Mouse (Mus musculus) hindbrain, embryonic 16.5 days (tissue): ENCODE data around the gene Stxbp4. TPM values are rescaled to one million over a fixed set of nuclear protein-coding genes. Genes with fewer than 3 reads are reported as not detected.

Experiments
- ATAC-seq: fragments of 200-750 bp; cut with Nextera tagmentation; 2 replicates; pipeline ENCODE4 v1.8.0; 2017; ENCODE audit warnings: moderate TSS enrichment, moderate library complexity
- H3K27ac ChIP-seq: fragments of 300-500 bp; sonication (generic); 2 replicates; pipeline ENCODE4 v1.5.1; 2014; ENCODE audit warnings: low read depth, mild to moderate bottlenecking, control low read depth, low read length, moderate library complexity
- H3K27me3 ChIP-seq: fragments of 300-500 bp; sonication (generic); replicated peaks from 2 replicates; pipeline ENCODE4 v1.6.1; 2014; ENCODE audit warnings: low read length; ENCODE audit not compliant: control insufficient read depth, insufficient read depth
- H3K36me3 ChIP-seq: fragments of 300-500 bp; sonication (generic); 2 replicates; pipeline ENCODE4 v1.6.1; 2014; ENCODE audit warnings: mild to moderate bottlenecking, low read length, moderate library complexity, mixed read lengths; ENCODE audit not compliant: control insufficient read depth, insufficient read depth
- H3K4me1 ChIP-seq: fragments of 300-500 bp; sonication (generic); 2 replicates; pipeline ENCODE4 v1.6.1; 2014; ENCODE audit warnings: low read depth, low read length; ENCODE audit not compliant: control insufficient read depth, insufficient read depth
- H3K4me2 ChIP-seq: fragments of 300-500 bp; sonication (generic); 2 replicates; pipeline ENCODE4 v1.6.1; 2014; ENCODE audit warnings: mild to moderate bottlenecking, low read length, control low read depth, moderate library complexity
- H3K4me3 ChIP-seq: fragments of 300-500 bp; sonication (generic); 2 replicates; pipeline ENCODE4 v1.5.1; 2014; ENCODE audit warnings: mild to moderate bottlenecking, low read length, control low read depth, moderate library complexity
- H3K9ac ChIP-seq: fragments of 300-500 bp; sonication (generic); 2 replicates; pipeline ENCODE4 v1.6.1; 2014; ENCODE audit warnings: low read depth, mild to moderate bottlenecking, control low read depth, low read length, moderate library complexity
- H3K9me3 ChIP-seq: fragments of 300-500 bp; sonication (generic); 2 replicates; pipeline ENCODE4 v1.6.1; 2014; ENCODE audit warnings: mild to moderate bottlenecking, low read length, moderate library complexity; ENCODE audit not compliant: control insufficient read depth
- WGBS: fragments of 180-500 bp; shearing (Covaris S2); extraction: QIAGEN DNeasy Blood & Tissue Kit; methylation state at CpG from one replicate; pipeline ENCODE4 v1.1.7; 2014; 5-methylcytosine and 5-hydroxymethylcytosine counted together
- polyA plus RNA-seq: library from polyadenylated mRNA; unstranded; fragments of >200 nt; fragmentation: Nextera tagmentation; extraction: Ambion mirVana; gene quantifications from 2 replicates; pipeline ENCODE4 v1.2.1, GENCODE M21; 2015

Gene Stxbp4
- polyA plus RNA-seq, 1 experiment from 2014 or later = 14.4 TPM

DNA sequence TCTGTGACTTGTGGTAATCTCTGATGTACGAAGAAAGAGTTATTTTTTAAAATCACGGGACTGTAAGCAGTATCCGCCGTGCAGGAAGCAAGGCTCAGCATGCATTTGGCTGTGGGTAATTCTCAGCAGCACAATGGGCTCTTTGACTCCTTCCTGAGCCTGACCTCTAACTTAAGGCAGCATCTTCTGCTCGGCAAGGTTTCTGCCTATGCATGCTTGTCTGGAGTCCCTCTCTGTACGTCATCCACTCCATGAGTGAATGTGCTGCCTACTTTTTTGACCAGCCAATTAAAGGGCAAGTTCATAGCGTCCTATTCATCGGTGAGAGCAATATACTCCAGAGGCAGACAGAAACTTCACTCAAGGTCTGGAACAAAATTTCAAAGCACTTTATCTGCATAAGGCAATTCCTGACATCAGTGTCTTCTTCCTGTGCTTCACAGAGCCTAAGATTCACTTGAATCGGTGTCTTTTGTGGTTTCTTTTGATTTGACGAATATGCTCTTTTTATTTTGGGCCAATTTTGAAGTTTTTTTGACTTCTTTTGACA is 173.8 kb downstream of the Stxbp4 start:
- no peak overlapping the region for H3K27ac ChIP-seq
- H3K27me3 ChIP-seq = no peaks in the 10 kb centered on the region
- H3K4me3 ChIP-seq = no peak overlapping the region
- H3K9ac ChIP-seq = no peak overlapping the region
- H3K4me2 ChIP-seq = no peak overlapping the region
- no peak for ATAC-seq
- no peaks in the 10 kb centered on the region for H3K9me3 ChIP-seq
- H3K4me1 ChIP-seq = no peaks in the 10 kb centered on the region
- WGBS = 70% methylated on average over 10 of the region's 10 CpGs
- H3K36me3 ChIP-seq = no peaks in the 10 kb centered on the region

DNA sequence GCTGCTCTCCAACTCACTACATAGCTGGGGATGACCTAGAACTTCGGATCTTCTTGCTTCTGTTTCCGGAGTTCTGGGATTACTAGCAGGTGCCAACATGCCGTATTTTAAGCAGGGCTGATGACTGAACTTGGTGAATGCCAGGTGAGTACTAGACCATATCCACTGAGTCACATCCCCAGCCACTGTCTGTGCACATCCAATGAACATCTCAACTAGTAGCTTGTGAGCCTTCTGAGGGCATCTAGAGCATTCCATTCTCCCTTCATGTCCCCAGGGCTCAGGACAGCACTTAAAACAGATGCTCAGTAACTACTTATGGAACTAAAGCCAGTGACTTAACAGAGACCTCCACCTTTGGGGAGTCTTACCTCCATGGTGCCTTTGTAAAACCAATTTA is 177.4 kb downstream of the Stxbp4 start:
- no peak overlapping the region for H3K27ac ChIP-seq
- no peak overlapping the region for H3K9ac ChIP-seq
- H3K4me3 ChIP-seq = no peak overlapping the region
- no peaks in the 10 kb centered on the region for H3K36me3 ChIP-seq
- 96% methylated on average over 3 of the region's 3 CpGs for WGBS
- no peaks in the 10 kb centered on the region for H3K27me3 ChIP-seq
- no peaks in the 10 kb centered on the region for H3K4me1 ChIP-seq
- no peak for ATAC-seq
- no peak overlapping the region for H3K4me2 ChIP-seq
- H3K9me3 ChIP-seq = no peaks in the 10 kb centered on the region

DNA sequence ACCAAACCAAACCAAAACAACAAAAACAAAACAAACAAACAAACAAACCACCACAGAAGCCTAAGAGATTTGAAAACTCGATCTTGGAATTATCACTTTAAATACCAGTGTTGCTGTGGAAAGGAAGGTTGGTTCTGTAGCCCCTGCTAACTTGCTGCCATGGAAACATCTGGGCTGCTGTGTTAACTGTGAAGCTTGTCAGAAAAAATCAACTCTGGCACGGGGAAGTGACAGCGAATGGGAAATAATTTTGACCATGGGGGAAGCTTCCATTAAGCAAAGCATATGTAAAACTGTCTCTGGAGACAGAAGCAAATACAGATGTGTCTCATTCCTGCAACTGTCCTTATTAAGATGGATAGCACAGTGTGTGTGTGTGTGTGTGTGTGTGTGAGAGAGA is 185.8 kb downstream of the Stxbp4 start:
- no peak for ATAC-seq
- Histone ChIP-seq H3K27ac (no peak overlapping the region), H3K4me1 (peaks cover 4% of the 10 kb centered on the region), H3K4me2 (no peak overlapping the region), H3K4me3 (no peak overlapping the region), H3K27me3 (no peaks in the 10 kb centered on the region), H3K9ac (no peak overlapping the region), H3K9me3 (no peaks in the 10 kb centered on the region), H3K36me3 (no peaks in the 10 kb centered on the region)
- WGBS = 34% methylated on average over 3 of the region's 3 CpGs

DNA sequence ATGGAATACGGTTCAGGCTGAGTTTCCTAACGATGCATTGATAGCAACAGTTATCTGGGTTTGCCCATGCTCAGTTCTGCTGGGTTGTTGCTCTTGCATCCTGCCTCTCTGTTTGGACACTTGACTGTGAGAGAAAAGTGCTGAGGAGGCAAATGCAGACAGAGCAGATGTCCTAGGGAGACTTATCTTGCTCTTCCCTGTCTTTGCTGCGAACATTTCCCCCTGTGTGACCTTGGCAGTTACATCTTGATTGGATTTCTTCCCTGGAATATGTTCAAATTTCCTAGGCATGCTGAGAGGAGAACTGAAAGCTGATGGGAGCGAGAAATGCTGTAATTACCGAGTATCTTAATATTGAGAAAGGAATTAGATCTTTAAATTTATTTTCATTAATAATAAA is 186.4 kb downstream of the Stxbp4 start:
- H3K4me3 ChIP-seq = no peak overlapping the region
- no peak overlapping the region for H3K27ac ChIP-seq
- H3K9ac ChIP-seq = no peak overlapping the region
- H3K9me3 ChIP-seq = no peaks in the 10 kb centered on the region
- no peaks in the 10 kb centered on the region for H3K36me3 ChIP-seq
- H3K27me3 ChIP-seq = no peaks in the 10 kb centered on the region
- no peak for ATAC-seq
- WGBS = 47% methylated on average over 5 of the region's 5 CpGs
- H3K4me1 ChIP-seq = peaks cover 4% of the 10 kb centered on the region
- H3K4me2 ChIP-seq = no peak overlapping the region

DNA sequence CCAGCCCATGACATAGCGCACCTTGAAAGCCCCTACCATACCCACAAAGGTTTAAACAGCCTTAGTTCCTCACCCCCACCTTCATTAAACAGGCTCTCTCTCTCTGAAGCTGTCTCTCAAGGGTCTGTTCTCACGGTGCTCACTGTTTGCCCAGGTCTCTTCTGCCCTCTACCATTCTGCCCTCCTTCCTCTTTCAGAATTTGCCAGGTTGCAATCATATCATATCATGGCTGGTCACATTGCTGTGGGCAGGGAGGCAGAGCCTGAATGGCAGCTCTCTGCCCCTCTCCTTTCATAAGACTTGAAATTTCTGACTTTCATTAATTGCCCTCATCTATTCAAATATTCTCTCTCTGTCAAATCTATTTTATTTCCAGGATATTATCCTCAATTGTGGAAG is 195.4 kb downstream of the Stxbp4 start:
- H3K27me3 ChIP-seq = no peaks in the 10 kb centered on the region
- H3K36me3 ChIP-seq = no peaks in the 10 kb centered on the region
- H3K9me3 ChIP-seq = no peaks in the 10 kb centered on the region
- no peak for ATAC-seq
- no peak overlapping the region for H3K4me3 ChIP-seq
- H3K9ac ChIP-seq = no peak overlapping the region
- WGBS = 85% methylated on average over 2 of the region's 2 CpGs
- H3K27ac ChIP-seq = no peak overlapping the region
- no peak overlapping the region for H3K4me2 ChIP-seq
- no peaks in the 10 kb centered on the region for H3K4me1 ChIP-seq

DNA sequence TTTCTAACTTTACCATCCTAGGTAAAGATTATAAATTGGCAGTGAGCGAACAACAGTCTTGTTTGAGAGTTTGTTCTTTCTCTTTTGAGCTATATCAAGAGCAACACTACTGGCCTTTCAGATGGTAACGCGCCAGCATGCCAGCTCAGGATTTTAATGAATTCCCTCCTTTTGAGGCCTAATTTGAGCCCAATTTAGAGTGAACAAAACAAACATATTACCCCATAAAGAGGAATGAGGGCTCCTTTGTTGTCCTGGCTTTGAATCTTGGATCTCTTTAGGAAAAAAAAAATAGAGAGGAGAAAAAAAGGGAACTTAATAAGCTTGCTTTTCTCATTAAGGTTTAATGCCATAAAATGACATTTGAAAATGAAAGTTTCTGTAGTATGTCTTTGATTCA is 197.0 kb downstream of the Stxbp4 start:
- 70% methylated on average over 3 of the region's 3 CpGs for WGBS
- H3K27me3 ChIP-seq = no peaks in the 10 kb centered on the region
- H3K27ac ChIP-seq = no peak overlapping the region
- H3K9ac ChIP-seq = no peak overlapping the region
- H3K36me3 ChIP-seq = no peaks in the 10 kb centered on the region
- no peaks in the 10 kb centered on the region for H3K9me3 ChIP-seq
- no peak for ATAC-seq
- H3K4me2 ChIP-seq = no peak overlapping the region
- H3K4me3 ChIP-seq = no peak overlapping the region
- no peaks in the 10 kb centered on the region for H3K4me1 ChIP-seq

DNA sequence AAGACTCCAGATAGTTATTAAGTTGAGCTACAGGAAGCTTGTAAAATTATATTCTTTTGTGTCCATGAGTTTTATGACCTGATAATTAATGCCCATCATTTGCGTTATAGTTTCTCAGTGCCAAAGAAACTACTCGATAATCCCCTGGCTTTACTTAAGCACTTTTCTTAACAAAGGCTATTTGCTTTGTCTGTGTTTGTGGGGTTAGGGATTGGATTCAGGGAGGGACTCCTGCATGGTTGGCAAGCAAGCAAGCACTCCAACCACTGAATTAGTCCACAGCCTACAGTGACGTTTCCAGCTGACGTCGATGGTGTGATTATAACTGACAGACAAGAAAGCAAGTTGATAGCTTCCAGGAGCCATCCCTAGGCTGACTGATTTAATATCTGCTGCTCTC is 199.1 kb downstream of the Stxbp4 start:
- no peaks in the 10 kb centered on the region for H3K27me3 ChIP-seq
- no peak overlapping the region for H3K27ac ChIP-seq
- no peak overlapping the region for H3K9ac ChIP-seq
- ATAC-seq = no peak
- 83% methylated on average over 5 of the region's 5 CpGs for WGBS
- no peaks in the 10 kb centered on the region; the same call in 1 of the 2 replicates for H3K9me3 ChIP-seq
- no peaks in the 10 kb centered on the region for H3K4me1 ChIP-seq
- H3K36me3 ChIP-seq = no peaks in the 10 kb centered on the region
- no peak overlapping the region for H3K4me3 ChIP-seq
- no peak overlapping the region for H3K4me2 ChIP-seq

Other genes starting within 250 kb of the Stxbp4 start
- 5.5 and 7.1 TPM in 2 replicates for gene Hlf, start 247.2 kb downstream of the Stxbp4 start, polyA plus RNA-seq
- gene Cox11, start 89 bp upstream of the Stxbp4 start, polyA plus RNA-seq = 36.9 and 38.8 TPM in 2 replicates
- 26.1 and 26.5 TPM in 2 replicates for gene Tom1l1, start 50.3 kb upstream of the Stxbp4 start, polyA plus RNA-seq